Mouse (Mus musculus): ENCODE data around the gene Prok2. TPM values are rescaled to one million over a fixed set of nuclear protein-coding genes. Genes with fewer than 3 reads are reported as not detected.

The Prok2 gene
- total RNA-seq, 2 experiments from 2014 or later: not detected

Other genes with a start within 250 kb of the Prok2 start
- 10 to 100 TPM; 38.5 to 53.2 TPM for gene Foxp1, start 203.7 kb downstream of the Prok2 start, total RNA-seq (2021)
- 10 to 100 TPM; 32.5 to 34.2 TPM for gene Eif4e3, start 59.6 kb downstream of the Prok2 start, total RNA-seq (2021)
- 1 to 10 TPM; 2.3 to 3.2 TPM for gene Gm20696, start 59.6 kb downstream of the Prok2 start, total RNA-seq (2021)
- gene Gpr27, start 33.7 kb downstream of the Prok2 start, total RNA-seq (2021): 1 to 10 TPM; 2.8 to 3.4 TPM